Mouse (Mus musculus): Measurements from ENCODE around the gene Zfp652.
A peak's percentile ranks its signal among the peaks of the same experiment; 100 is the strongest.
"Not testable (repeated sequence)": the region's sequence is repeated elsewhere in the genome, so short reads cannot be mapped to it uniquely, and the experiment has no call there.

Gene Zfp652

DNA sequence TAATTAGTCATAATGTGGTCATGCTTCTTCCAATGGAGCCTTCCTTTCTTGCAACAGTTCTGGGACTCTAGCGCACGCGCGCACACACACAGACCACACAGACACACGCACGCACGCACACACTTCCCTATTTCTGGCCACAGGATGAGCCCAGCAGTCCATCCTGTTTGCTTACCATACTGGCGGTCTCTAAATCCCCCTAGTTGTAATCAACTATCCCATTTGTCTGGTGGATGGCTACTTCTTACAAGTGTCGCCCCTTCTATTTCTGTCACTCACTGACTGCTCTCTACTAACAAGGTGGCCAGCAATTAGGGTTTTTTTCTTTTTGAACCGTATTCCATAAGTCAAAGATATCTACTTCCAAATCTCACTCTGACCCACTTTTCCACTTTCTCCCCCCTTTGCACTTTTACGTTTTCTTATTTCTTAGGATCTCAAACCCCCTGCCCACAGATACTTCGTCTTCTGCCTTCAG is 349 bp upstream of the Zfp652 start:
- no peak for DNase-seq (ENCODE audit: low read depth)

DNA sequence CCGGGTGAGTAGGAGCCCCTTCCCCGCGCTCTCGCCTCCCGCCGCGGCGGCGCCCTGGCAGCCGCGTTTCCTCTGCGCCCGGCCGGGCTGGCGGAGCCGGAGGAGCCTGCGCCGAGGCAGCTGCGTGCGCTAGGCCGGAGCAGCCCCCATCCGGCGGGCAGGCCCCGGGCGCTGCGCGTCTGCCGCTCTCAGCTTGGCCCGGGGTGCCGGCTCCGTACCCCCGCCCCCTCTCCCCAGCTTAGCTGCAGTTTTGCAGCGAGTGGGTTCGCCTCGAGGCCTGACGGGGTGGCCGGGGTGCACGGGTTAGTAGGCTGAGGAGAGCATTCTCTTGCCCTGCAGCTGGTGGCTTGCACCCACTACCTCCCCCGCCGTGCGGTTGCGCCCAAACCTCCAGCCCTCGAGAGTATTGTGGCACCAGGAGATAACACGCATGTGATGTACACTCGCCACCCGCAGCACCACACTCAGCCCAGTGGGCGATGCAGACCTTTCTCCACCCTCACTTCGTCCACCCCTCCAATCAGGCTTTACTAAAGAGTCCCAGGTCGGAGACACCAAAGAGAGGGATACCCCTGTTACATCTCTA is 845 bp downstream of the Zfp652 start:
- DNase-seq (ENCODE audit: low read depth) = no peak

DNA sequence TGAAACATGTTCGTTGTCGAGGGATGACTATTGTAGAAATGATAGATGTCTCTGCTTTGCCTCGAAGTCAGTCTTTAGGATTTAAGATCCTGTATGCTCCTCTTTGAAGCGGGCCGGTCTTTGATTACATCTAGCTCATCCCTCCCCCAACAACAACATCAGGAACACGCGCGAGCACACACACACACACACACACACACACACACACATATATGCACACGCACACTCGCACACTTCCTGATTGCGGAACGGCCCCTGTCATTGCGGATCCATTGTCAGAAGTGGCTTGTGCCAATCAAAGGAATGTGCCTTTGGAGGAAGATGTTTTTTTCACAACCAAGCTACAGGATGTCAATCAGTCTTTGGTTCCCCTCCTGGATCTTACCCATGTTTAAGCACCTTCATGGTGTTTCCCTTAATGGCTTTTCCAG is 1.4 kb downstream of the Zfp652 start:
- DNase-seq (ENCODE audit: low read depth) = no peak

DNA sequence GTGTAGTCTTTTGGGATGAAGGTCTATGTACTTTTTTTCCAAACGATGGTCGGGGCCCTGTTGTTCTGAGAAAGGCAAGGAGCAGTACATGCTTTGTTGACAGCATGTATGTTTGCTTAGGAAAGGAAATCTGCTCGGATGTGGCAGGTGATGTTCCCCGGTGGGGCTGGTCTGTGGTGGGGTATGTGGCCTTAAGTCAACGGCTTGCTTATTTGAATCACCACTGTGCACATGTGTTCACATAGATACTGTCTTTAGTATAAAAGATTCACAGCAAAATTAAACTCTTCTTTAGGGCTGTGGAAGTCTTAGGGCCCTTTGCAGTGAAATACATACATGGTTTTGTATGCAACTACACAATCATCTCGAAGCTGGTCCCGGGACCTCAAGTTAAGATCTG is 1.9 kb downstream of the Zfp652 start:
- DNase-seq (ENCODE audit: low read depth) = no peak

DNA sequence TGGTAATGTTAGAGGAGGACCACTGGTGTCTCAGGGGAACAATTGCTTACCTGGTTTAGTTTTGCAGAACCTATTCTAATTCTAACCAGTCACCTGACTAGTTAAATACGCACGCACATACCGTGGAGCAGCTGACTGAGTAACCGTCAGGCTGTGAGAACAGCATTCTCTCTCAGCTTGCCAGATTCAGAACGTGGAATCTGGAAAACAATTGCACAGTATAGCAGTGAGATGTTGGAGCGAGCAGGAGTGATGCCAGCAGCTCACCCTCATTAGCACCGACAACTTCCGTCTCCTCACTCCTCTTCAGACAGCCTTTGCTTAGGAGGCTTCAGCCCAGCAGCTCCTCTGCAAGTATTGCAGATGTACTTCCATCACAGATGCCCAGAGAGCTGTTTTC is 3.7 kb downstream of the Zfp652 start:
- no peak for DNase-seq (ENCODE audit: low read depth)

DNA sequence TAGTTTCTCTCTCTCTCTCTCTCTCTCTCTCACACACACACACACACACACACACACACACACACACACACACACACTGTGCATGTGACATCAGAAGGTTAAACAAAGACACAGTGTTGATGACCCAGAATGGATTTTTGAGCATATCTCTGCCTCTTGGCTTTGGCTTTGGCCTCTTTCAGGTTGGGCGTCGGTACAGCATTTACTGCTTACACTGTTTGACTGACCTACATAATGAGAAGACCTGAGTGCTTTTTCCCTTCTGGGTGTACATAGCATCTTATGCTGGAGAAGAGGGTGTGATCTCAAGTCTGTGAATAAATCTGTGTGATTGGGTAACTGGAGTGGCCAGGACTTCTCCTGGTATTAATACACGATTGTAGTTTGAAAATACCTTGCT is 6.9 kb downstream of the Zfp652 start:
- no peak for DNase-seq (ENCODE audit: low read depth)

DNA sequence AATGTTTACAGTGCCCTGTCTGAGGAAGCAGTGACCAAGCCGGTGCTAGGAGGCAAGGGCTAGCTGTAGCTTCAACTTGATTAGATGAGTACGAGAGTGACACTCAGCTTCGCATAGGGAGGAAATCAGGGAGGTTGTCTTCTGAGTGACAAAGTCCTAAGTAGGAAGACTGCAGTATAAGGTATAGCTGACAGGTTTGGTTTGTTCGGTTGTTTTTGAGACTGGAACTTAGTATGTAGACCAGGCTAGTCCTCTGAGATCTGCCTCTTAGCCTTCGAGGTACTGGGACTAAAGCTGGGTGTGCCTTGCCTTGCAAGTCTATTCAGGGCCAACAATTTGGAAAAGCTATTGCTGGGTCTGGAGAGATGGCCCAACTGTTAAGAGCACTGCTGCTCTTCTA is 10.8 kb downstream of the Zfp652 start, which contains the start of gene B130006D01Rik:
TSS of gene B130006D01Rik (plus strand) at position 301 of the 400 bp plus-strand sequence.
- DNase-seq (ENCODE audit: low read depth) = no peak

DNA sequence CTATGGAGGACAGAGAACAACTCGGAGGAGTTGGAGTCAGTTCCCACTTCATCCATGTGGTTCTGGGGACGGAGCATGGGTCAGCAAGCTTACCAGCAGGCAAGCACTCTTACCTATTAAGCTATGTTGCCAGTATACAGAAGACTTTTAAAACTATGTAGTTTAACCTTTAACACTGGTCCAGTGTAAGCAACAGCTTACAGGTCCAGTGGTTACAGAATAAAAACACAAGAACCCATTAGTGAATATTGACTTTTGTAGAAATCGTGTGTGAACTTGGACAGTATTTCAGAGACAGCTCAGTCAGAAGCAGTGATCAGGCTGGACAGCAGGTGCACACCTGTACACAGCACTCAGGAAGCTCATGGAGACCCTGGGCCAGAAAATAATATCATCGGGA is 12.0 kb downstream of the Zfp652 start:
- no peak for DNase-seq (ENCODE audit: low read depth)

DNA sequence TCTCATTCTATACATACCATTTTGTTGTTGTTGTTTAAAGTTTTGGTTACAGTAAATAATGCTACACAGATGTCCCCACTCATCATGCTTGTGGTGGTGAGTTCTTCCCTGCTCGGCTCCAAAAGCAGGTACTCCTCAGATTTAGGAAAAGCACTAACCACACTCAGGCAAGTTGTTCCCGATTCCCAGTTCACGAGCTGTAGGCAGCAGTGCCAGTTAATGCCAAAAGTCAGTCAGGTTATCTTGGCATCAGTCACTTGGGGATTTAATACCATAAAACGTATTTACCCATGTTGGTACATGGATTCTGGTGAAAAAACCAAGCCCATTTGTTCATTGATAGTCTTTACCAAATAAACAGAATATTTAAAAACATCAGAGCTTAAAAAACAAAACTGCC is 13.7 kb downstream of the Zfp652 start:
- no peak for DNase-seq (ENCODE audit: low read depth)

DNA sequence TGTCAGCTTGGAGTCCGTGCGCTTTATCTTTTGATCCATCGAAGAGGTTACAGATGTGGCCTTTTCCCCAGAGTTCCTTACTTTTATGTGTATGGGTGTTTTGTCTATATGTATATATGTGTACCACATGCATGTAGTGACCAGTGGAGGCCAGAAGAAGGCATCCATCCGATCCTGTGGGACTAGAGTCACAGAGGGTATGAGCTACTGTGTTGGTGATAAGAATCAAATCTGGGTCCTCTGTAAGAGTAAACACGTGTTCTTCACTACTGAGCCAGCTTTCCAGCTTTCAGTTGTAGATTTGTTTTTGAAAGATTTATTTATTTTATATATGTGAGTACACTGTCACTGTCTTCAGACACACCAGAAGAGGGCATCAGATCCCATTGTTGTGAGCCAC is 15.5 kb downstream of the Zfp652 start:
- no peak for DNase-seq (ENCODE audit: low read depth)

DNA sequence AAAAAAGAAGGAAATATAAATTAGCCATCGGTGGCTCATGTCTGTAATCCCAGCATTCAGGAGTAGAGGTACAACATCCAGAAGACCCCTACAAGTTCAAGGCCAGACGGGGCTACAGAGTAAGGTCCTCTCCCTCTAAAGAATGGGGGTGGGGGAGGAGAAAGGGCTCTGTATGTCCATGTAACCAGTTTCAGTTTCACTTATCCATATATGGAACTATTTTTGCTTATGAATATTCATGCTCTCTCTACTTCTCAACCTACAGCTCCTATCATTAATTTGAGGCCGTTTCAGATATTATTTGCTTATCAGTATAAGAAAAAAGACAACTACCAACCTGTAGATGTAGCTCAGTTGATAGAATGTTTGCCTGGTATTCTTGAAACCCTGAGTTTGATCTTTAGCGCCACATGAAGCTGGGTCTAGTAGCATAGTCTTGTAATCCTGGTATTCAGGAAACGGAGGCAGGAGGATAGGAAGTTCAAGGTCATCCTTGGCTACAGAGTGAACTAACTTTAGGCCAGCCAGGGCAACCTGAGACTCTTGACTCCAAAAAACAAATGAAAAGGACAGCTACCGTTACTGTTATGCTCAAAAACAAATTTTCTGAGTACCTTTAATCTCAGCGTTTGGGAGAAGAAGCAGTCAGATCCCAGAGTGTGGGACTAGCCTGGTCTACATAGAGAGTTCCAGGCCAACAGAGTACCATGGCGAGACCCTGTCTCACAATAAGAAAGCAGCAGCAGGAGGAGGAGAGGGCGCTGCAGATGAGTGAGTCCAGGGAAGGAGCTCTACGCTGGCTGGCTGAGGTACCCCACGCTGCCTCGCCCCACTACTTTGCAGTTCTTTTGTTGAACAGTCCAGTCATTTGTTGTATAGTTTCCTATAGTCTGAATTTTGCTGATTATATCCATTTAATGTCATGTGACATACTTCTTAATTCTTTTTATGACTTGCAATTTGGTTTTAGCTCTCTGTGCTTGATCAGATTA is 16.7 kb downstream of the Zfp652 start:
- no peak for DNase-seq (ENCODE audit: low read depth)

DNA sequence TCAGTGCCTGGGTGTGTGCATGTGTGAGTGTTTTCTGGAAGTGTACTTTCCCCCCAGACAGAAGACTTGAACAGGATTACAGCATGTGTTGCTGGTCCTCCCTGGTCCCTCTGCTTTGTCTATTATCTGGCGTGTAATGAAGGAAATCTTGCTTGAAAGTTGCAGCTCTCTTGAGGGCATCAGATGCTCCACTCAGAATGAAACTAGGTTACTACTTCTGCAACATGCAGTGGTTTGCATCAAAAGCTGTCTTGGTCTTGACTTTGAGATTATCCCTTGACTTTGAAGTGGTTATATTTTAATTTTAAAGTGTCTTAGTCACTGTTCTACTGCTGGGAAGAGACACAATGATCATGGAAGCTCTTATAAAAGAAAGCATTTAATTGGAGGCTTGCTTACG is 22.0 kb downstream of the Zfp652 start:
- no peak for DNase-seq (ENCODE audit: low read depth)

DNA sequence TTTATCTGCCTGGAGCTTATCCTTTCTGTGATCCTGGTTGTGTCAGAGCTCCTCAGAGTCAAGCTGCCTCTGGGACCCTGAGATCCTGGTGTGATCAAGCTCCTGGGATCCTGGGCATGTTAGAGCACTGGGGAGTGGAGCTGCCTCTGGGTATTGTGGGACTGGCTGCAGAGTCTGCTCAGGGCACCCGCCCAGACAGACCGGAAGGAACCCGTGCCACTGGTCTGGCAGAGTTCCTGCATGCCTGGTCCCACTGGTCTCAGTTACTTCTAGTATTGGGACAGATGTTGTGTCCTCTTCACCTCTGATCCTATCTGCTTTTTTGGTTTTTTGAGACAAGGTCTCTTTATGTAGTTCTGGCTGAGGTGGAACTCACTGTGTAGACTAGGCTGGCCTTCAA is 25.3 kb downstream of the Zfp652 start:
- no peak for DNase-seq (ENCODE audit: low read depth)

DNA sequence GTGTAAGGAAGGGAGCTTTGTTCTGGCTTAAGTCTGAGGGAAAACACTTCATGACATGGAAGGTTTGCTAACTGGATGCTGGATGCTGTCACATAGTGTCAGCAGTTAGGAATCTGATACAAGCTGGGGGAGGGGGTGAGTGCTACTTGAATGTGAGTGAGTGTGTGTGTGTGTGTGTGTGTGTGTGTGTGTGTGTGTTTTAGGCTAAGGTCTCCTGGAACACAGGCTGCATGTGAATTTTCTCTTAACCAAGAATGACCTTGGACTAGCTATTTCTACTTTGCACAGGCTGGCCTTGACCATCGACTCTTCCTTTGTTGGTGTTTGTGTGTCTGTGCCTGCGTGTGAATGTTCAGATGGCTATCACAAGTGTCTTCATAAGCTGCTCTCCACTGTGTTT is 32.0 kb downstream of the Zfp652 start:
- DNase-seq (ENCODE audit: low read depth) = no peak

DNA sequence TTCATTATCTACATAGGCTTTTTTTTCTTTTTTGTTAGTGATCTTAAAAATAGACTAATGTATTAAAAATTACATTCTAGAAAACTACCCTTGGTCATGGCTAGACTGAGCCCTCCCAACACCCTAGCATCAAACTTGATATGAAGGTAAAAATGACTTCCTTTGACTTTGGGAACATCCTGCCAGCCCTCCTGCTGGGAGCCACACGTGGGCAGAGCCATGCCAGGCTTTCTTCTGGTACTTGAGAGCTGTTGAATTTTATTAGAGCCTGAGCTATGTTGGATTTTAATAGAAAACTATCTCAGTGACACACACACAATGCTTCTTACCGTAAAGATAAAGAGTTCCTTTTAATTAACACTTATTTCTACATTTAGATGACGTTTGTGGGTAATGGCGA is 34.3 kb downstream of the Zfp652 start:
- DNase-seq (ENCODE audit: low read depth) = no peak

DNA sequence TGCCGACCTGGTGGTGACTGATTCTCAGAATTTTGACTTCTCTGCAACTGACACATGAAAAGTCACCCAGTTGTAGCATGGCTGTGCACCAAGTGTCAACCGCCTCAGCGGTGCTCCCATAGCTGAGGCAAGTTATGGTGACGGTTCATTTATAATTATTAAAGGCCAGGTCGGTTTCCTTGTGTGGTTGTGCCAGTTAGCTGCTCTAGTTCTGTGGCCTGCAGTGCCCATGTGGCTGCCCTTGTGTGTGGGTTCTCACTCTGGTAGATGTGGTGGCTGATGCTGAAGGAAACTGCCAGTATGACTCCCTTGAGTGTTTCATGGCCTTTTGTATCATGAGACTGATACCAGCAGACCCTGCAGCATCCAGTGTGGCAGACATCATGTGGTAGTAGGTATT is 35.9 kb downstream of the Zfp652 start:
- DNase-seq (ENCODE audit: low read depth) = no peak

DNA sequence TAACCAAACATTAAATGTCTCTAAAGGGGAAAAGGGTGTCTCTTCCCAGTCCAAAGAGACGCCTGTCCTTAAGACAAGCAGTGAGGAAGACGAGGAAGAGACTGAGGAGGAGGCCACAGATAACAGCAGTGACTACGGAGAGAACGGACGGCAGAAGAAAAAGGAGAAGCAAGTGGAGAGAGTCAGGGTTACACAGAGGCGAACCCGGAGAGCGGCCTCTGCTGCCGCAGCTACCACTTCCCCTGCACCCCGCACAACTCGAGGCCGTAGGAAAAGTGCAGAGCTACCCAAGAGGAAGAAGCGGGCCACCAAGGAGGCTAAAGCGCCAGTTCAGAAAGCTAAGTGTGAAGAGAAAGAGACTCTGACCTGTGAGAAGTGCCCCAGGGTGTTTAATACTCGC is 37.1 kb downstream of the Zfp652 start:
- DNase-seq (ENCODE audit: low read depth) = no peak

DNA sequence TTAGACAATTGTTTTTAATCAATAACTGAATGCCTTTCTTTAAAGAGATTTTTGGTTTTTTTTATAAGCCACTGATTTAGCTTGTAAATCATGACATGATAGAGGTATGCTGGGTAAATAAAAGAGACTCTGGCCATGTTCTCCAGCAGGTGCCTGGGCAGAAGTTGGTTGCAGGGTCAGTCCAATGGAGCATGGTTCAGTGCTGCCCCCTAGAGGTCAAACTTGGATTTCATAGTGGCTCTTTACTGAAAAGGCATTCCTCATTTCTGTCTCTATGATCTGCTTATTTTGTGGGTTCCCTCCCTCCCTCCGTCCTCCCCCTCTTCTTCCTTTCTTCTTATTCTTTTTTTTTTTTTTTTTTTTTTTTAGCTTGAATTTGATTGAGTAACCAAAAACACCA is 38.5 kb downstream of the Zfp652 start:
- DNase-seq (ENCODE audit: low read depth) = peak; percentile 82

DNA sequence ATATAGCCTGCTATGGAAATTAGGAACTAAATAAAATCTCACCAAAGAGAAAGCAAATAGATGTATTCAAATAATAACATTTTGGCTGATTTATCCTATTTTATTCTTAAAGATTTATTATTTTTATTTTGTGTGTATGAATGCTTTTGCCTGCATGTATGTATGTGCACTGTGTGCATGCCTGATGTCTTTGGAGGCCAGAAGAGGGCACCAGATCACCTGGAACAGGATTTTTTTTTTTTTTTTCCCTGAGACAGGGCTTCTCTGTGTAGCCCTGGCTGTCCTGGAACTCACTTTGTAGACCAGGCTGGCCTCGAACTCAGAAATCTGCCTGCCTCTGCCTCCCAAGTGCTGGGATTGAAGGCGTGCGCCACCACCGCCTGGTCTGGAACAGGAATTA is 42.7 kb downstream of the Zfp652 start:
- not testable (repeated sequence) for DNase-seq (ENCODE audit: low read depth)

DNA sequence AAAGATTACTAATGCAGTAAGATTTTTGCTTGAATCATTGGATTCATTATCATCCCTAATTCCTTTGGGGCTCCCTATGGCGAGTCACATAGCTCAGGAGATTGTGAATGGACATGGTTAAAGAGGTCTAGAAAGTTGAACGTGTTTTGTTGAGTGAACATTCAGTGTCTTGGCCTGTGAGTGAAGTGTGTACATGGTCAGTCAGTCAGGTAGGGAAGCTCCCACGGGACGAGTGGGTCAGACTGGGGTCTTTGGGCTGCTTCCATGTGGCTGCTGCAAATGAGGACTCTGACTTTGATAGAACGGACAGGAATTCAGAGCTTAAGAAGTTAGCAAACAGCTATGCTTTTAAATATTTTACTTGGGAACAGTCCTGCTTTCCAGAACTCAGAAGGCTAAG is 48.0 kb downstream of the Zfp652 start:
- no peak for DNase-seq (ENCODE audit: low read depth)

DNA sequence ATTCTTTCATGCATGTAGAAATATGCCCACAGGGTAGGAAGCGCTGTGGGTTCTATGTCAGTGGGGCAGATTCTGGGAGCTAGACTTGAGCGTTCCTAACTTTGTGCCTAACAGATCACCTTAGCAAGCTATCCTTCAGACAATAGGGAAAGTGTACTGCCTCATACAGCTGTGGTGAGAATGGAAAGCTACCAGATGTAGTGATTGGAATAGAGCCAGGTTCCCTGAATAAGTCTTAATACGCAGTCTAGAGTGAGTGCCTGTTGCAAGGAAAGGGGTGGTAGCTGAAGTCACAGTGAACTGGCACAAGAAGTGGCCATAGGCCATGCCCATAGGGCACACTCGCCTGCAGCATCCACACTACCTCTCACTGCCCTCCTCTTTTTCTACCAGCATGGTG is 50.5 kb downstream of the Zfp652 start:
- no peak for DNase-seq (ENCODE audit: low read depth)

DNA sequence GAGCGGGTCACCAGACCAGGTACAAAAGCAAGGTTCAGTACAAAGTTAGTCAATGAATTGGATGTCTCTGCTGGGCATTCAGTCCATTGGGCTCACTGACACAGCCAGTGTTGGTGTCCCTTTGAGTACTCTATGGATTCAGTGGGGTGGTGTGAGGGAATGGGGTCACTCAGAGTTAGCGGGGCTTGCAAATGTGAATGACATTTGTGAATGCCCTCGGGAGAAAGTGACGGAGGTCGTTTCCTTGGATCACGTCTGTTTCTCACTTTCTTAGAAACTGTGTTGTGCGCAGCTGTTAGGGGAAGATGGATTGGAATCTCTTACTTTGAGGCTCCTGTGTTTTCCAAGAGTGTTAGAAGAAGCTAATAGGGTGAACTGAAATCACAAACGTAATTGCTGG is 52.3 kb downstream of the Zfp652 start:
- no peak for DNase-seq (ENCODE audit: low read depth)

DNA sequence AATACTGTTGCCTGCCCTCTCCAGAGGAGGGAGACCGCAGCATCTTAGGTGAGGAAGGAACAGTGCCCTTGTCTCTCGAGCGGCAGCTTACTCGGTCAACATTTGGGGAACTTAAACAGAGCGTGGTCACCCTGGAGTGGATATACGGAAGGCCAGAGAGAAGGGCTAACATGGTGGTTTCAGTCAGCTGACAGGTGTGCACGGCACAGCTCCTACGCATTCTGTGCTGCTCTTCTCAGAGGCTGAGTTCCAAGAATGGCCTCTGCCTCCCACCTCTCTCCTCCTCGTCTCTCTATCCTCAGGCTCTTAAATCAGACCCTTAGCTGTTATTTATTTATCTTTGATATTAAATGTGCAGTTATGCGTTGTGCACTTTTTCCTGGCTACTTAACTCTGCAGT is 52.9 kb downstream of the Zfp652 start:
- no peak for DNase-seq (ENCODE audit: low read depth)

Measured in c-Kit-positive CD71-negative TER-119-negative erythroid progenitor cells, embryonic 14.5 days (primary cell).